Mouse (Mus musculus): ENCODE results near the gene Egln1.

GRCm38 (mm10) chr8:124896632-124897385 is 52.3 kb downstream of the Egln1 start:
- TF ChIP-seq CTCF (IDR thresholded peaks at IDR 0.05; ENCODE audit: low read depth), result peak; percentile 78
- TF ChIP-seq EP300 (IDR thresholded peaks at IDR 0.05; ENCODE audit: low read depth), result no peak

Data from liver, postnatal 0 days (tissue).